Mouse (Mus musculus) heart, adult 2 months (tissue): ENCODE results near the gene Ccm2.

Source experiments
- CTCF ChIP-seq: fragments of 200-600 bp; IDR thresholded peaks from 2 replicates; pipeline ENCODE4 v1.8.1; 2022; ENCODE audit warnings: antibody characterized with exemption, mild to moderate bottlenecking, moderate library complexity
- EP300 ChIP-seq: fragments of 200-500 bp; IDR thresholded peaks from 2 replicates; pipeline ENCODE4 v1.6.1; 2011; ENCODE audit warnings: low read depth, low read length, control low read depth; ENCODE audit not compliant: insufficient read depth
- POLR2A ChIP-seq: fragments of 200-500 bp; IDR thresholded peaks from 2 replicates; pipeline ENCODE4 v1.6.1; 2011; ENCODE audit warnings: mild to moderate bottlenecking, low read depth, low read length, control low read depth; ENCODE audit not compliant: insufficient read depth

- TF ChIP-seq EP300, result no peak
- TF ChIP-seq POLR2A, result no peak
- TF ChIP-seq CTCF, result no peak
Measured at GRCm38 (mm10) chr11:6627731-6628130, 81.0 kb downstream of the Ccm2 start.
